Mouse (Mus musculus) c-Kit-positive CD71-negative TER-119-negative erythroid progenitor cells, embryonic 14.5 days (primary cell): ENCODE measurements around the gene Sel1l3.

Experiments
- DNase-seq: peaks from one replicate; pipeline ENCODE4 v3.0.0-alpha.2; 2013; ENCODE audit warnings: low read depth

The Sel1l3 gene

DNA sequence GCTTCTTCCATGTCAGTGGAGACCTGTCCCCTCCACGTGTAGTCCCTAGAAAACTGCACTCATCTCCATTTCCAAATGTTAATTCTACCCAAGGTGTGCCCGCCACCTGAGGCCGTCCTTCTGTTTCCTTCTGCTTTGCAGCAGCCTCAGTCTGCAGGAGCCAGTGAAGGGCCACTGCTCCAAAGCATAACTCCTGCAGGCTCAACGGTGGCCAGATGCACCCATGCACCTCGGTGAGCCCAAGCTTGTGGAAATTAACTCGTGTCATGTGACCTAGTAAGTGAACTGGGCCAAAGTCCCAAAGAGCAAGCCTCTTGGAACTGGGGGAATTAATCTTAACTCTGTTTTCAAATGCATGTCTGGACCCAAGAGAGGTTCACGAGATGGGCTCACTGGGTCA, 40.8 kb downstream of the Sel1l3 start:
- no peak for DNase-seq

DNA sequence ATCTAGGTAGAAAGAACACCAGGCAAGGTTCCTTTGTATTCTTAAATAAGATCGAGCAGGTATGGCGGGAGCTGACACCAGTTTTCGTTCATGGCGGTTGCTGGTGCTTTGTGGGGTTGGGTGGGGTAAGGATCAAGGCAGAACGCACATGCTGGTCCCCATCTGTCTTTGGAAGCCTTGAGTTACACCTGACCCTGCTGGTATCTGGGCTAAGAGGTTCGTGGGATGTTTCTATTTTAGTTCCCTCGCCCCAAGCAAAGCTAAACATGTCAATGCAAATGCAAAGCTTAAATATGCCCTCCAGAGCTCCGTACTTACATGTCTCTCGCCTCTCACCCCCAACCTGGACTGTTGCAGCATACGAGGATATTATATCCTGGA, 41.5 kb downstream of the Sel1l3 start:
- no peak for DNase-seq

DNA sequence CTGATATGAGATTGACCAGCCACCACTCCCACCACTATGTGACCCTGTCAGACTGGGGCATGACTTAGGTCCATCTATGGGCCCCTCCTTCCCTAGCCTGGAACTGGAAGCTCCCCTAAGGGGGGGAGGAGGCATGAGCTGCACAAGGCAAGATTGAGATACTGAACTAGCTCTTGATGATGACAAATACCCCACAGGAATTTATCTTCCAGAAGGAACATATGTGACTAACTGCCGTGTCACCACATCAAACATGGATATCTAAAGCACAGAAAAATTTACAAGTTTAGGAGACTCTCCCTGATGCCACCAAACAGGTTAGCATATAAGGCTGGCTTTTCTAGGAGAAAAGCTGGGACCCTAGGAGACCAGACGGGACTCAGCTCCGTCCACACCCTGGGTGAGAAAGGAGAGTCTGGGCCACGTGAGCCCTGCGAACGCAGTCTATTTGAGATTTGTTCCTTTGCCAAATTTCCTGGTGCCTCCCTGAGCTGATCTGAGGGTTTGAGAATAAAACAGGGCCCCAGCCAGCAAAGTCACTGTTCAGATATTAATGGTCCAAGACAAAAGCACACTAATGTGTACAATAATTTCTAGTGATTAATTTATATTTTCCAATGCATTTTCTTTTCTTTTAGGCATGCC, 42.0 kb downstream of the Sel1l3 start:
- DNase-seq, result no peak

DNA sequence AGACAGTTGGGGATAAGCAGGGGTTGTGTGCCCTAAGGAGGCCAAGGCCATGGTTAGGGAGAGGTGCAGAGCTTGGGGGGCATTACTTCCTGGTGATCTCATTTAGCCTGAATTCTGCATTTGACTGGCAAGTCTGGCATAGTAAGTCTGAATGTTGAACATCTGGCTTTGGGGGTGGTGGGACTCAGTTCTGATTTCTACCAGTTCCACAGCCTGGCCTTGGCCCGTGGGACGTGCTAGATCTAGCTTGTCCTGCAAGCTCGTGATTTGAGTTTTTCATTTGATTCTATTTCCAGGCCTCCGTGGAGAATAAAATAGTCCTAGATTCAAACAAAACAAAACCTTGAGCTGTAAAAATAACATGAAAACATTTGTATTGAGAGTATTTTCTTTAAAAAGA, 46.2 kb downstream of the Sel1l3 start:
- no peak for DNase-seq

DNA sequence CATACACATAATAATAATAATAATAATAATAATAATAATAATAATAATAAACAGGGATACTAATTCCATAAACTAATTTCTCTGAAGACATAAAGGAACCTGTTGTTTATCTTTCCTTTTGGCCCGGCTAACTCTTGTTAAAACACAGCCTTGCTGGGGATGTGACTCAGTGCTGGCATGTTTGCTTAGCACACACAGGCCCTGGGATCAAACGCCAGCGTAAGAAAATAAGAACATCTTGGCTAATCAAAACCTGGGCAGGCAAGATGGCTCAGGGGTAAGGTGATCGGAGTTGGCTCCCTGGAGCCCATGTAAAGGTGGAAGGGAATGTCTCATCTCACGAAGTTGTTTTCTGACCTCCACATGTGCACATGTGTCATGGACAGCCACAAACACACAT, 48.1 kb downstream of the Sel1l3 start:
- no peak for DNase-seq

DNA sequence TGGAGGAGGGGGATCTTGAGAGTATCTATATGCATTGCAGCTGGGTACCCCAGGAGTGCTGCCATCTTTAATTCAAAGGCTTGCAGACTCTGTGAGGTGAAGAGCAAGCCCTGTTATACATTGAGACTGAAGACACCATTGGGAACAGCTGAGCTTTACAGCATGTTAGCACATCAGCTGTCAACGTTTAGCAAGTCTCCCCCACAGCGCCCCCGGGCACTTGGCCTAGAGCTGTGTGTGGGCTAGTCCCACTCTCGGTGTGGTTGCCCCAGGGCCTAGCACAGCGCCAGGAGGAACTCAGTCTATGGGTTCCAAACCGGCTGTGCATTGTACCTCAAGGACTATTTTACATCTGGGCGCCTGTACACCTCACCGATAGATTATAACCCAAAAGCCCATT, 51.3 kb downstream of the Sel1l3 start:
- no peak for DNase-seq

DNA sequence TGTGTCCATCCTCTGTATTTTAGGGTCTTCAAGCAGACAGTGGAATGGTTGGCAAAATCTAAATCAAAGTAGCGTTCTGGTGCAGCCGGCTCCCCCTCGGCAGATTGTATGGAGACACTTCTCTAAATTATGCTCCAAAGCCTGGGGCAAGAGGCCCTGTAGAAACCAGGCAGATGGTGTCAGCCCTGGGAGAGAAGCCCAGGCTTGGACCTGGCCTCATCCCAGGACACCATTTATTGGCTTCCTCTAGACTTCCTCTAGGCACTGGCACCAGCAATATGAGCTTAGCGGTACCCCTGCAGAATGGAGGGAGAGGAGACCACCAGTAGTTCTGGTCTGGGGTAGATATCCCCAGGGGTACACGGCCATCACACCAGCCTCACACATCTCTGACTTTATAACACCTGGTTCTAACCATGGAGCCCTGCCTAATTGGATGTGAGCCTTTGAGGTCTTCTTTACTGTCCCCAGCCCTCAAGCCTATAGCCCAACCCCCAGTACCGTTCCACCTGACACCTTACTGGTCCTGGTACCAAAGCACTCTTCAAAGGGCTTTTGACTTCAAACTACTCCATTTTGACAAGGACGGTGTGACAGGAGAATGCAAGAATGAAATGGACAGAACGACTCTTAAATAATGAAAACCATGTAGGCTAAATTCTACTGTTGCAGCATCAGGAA, 52.1 kb downstream of the Sel1l3 start:
- no peak for DNase-seq

DNA sequence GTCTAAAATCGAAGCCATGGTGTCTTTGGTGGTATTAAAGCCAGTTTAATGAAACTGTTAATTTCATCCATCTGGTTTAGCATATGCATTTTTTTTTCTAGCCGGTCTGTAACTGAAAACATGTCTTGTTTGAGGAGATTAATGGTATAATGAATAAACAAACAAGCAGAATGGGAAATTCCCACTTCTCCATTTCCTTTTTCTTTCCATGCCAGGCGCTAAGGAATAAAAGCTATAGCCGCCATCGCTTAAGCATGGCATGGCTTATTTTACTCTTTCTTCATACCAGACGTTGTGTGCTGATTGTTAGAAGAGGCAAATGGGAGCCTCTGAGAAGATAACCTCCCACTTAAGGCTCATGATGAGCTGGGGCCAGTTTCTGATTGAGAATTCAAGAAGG, 53.5 kb downstream of the Sel1l3 start:
- DNase-seq, result no peak

DNA sequence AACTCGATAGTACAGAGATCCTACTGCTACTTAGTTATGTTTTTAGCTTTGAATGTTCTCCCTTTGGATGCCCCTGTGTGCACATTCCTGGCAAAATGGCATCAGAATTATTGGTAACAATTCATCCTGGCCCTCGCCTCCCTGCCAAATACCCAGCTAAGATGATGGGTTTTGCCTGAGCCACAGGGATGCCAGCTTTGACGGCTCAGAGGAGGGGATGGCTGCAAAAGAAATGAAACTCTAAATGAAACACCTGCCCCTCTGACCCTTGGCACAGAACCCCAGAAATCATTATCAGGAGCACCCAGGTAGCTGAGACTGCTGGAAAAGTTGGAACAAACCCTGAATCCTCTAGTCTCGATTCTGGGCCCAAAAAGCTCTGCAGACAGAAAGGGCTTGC, 54.1 kb downstream of the Sel1l3 start:
- DNase-seq, result no peak

DNA sequence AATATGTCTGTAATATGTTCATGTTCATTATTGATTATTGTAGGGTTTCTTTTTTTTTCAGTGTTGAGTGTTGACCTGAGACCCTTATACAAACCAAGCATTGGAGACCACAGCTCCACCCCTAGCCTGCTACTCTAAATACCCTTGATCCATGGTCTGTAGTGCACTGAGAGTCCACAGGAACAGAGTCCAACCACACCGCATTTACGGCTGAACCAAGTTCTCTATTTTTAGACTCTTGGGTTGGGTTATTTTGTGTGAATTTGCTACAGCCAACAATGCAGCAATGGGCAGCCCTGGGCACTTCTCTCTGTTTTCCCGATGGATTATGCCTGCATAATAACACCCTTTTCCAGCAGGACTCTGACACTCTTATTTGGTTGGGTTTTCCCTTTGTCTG, 54.6 kb downstream of the Sel1l3 start:
- DNase-seq, result no peak

DNA sequence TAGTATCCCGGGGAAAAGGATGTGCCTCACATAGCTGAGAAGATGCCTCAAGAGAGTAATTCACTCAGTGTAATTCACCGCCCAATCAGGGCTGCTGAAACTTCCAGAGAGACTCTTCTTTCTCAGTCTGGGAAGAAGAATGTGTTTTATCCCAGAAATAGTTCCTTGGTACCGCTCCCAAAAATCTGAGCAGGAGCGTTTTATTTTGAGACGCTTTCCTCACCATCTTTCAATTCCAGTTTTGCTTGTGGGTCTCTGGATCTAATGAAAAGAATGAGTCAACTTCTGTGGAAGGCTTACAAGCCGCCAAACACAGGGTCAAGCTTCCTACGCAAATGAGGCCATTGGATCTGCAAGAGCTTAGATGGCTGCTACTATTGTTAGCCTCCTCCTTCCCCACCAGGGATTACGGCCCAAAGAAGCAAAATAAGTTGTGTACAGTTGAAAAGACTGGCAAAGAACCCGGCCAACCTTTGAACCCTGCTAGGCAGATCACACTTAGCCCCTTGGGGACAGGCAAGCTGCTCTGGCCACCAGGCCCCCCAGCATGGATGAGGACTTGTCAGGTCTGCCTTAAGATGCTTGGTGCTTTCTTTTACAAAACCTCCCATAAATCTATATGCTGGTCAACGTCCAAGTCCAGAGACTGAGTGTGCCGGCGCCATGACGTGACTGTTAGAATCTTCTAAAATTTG, 57.6 kb downstream of the Sel1l3 start:
- DNase-seq, result no peak

DNA sequence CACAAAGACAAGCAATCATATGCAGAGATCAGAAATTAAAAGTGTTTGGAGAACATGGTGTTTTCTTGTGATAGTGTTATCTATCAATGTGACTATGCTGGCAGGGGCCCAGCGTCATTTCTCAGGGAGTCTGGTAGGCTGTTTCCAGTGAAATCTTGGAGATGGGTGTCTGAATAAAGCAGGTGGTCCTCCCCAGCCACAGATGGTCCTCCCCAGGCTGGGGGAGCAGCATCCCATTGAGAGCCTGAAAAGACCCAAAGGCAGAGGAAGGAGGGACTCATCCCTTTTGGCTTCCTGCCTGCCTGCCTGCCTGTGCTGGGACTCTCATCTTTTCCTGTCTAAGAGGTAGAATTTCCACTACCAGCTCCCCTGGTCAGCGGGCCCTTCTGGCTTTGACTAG, 59.2 kb downstream of the Sel1l3 start:
- DNase-seq, result no peak

DNA sequence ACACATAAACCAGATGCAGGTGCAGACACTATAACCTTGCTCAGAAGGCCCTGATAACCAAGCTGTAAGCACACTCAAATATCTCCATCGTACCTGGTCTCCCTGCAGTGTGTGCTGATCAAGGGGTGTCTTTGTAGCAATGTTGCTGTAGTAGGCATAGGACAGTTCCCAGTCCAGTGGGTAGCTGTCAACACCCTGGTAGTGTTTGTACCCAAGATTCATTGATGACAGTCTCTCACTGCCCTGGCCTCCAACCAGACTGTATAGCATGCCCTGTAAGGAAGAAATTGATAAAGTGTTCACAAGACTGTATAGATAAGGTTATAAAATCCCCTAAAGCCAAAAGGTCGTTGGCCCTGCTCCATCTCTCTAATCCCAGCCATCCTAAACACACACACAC, 59.6 kb downstream of the Sel1l3 start:
- no peak for DNase-seq

DNA sequence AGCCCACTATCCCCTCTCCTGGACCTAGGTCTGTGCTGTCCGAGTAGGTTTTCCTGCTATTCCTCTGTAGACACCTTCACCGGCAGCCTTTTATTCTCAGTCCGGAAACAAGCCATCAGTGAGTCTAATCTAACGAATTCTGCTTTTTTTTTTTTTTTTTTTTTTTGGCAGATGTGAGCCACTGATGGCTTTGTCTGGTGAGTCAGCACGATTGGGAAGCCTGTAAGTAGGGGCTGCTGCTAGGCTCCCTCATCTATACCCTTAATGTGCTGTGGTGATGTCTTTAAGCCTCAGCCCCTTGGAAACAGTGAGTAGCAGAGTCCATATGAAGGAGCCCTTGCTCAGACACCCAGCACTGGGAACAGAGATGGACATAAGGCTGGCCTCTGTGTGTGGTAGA, 60.6 kb downstream of the Sel1l3 start:
- no peak for DNase-seq

DNA sequence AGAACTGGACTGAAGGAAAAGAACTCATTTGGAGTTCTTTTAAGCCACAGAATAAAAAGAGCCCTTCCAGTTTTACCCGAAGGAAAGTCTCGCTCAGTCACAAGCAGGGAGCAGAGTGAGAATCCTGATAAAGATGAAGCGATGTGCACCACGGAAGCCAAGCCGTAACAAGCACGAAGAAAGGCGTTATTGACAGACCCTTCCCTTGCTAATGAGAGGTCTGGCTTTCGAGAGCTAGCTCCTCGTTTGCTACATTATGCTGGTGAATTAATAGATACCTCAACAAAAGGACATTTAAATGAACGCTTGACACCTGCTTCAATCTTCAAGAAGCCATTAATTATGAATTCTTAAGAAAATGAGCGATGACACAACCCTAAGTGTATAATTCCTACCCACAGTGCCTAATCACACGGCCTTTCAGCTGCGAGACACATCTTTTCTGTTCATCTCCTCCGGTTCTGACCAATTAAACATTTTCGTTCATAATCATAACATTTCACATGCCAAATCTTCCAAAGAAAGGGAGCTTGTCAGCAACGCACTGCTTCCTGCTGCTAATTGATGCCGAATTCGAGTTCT, 62.3 kb downstream of the Sel1l3 start:
- DNase-seq, result no peak

DNA sequence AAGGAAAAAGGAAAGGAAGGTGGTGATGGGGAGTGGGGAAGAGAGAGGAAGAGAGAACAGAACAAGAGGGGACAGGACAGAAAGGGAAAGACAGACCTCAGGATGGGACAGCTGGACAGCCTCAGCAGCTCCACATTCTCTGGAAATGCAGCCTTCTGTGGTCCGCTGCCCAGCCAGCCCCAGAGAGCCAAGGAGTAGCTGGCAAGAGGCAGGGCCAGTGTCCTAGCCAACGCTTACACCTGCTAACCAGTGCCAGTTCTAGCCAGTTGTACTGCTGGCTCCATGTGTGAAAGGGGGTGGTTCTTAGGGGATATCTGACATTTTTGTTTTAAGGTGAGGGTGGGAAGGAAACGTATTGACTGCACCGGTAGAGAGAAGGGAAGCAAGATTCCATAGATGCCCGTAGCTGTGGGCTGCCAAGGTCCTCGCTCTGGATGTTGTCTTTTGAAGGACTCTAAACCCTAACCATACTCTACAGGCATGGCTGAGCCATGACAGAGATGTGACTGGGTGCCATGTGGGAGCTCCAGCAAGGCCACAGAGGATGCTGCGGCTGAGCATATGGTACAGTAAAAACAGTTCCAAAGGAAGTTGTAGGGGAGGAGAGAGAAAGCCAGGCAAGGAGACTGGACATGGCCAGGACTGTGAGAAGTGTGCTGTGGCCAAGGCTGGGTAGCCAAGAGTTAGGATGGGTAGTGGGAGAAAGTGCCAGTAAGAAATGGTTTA, 64.6 kb downstream of the Sel1l3 start:
- no peak for DNase-seq

DNA sequence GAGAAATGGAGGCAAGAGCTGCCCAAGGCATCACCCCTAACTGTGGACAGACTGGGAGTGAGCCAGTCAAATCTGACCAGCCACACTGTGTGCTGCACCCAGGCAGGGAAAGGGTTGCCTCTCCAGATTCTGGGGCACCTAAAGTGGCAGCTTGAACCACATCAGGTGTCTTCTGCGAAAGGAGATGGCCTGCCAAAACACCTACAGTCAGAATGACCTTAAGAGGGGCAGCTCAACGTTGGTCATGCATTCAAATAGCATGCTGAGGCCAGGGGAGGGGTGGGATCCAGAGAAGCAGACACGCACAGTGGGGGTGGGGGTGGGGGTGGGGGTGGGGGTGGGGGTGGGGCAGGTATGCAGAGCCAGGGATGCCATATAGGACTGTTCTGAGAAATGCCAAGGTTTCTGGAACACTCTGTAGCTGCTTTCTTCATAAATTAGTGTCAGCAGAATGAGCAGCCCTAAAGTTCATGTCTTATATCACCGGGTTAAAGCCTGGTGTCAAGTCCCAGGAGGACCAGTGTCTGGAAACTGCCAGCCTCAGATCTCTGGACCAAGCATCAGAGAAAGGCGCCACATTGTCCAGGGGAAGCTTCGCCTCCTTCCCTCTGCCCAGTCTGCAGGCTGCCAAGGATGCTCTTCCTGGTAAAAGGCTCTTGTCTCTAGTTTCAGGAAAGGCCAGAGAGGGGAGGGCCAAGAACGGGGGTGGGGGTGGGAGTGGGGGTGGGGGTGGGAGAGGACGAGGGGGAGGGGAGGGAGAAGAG, 65.4 kb downstream of the Sel1l3 start:
- DNase-seq, result no peak

DNA sequence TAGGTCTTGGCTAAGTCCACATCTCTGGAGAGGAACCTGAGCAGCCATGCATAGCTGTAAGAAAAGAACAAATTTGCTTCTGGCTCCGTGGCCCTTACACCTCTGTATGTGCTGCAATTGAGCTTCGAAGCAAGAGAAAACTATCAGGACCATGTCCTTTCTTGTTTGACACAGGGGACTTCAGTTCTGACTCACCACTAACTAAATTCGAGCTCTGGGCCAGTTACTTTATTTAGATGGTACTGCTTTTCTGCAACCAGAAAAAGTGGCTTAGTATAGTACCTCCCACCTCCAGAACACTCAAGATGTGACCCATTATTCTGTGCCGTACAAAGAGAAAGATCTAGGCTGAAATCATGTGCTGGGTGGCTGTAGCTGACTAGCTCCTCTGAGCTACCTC, 66.3 kb downstream of the Sel1l3 start:
- DNase-seq, result no peak

DNA sequence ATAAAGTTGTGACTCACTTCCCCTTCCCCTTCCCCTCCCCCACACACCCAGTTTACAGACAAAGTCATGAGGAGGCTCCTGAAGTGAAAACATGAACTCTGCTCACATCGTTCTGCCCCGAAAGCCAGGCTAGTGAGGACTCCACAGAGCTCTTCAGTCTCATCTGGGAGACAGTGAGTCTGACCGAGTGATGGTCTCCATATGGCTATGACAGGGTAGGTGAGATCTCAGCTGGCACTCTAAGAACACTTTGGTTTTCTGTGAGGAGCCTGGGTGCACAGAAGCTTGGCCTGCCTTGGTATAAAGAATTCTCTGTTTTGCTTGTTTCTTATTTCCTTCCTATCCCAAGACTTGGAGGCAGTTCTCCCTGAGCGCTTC, 67.1 kb downstream of the Sel1l3 start:
- DNase-seq, result no peak

DNA sequence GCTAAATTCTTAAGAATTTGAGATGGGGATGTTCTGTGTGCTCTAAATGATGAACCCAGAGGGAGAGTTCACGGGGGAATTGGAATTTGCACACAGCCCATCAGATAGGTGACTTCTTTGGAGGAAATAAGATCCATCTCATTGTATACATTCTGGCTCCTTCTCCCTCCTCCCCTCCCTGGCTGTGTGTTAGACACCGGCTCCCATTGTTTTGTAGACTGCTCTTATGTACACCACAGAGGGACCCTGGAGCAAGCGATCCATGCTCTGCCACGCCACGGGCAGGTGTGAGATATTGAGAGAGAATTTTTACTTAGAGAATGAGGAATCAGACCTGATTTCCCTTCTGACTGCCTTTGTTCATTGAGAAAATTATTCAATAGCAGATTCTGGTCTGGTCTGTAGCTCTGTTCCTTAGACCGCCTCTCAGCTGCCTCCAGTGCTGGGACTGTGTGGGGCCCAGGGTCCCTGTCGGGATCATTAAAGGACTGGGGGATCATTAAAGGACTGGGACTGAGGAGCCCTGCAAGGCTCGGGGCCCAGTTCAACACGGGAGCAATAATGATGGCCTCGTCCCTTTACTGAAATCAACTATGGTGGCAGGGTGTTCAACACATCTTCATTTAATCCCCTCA, 67.6 kb downstream of the Sel1l3 start:
- DNase-seq, result no peak

DNA sequence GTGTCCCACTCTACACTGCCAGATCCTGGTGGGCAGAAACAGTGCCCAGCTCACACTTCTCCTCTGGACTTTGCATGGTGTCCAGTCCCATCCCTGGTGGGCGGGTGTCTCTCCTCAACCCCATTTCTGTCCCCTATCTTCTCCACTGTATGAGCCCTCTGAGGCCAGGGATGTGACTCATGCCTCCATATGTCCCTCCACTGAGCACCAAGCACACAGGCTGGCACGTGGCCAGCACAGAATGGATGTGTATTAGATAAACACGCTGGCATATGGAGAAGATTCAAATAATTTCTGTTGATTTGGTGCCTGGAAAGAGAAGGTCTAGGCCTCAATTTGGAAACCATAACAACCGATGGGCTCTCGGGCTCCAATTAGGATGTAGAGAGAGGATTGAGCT, 71.1 kb downstream of the Sel1l3 start:
- DNase-seq, result no peak
